Mouse (Mus musculus): Measurements from ENCODE around the gene Slc10a1. TPM values are rescaled to one million over a fixed set of nuclear protein-coding genes. Genes with fewer than 3 reads are reported as not detected.

Gene Slc10a1
- polyA plus RNA-seq, 1 experiment from 2014 or later: 0.87 TPM

- H3K4me1 ChIP-seq (ENCODE audit: control insufficient read depth, insufficient read depth, low read length): no peaks in the 10 kb centered on the region
- 1% methylated on average over 7 of the region's 7 CpGs for WGBS (ENCODE audit: insufficient replicate concordance)
- ATAC-seq (replicated peaks; ENCODE audit: insufficient number of reproducible peaks, low FRiP score, low TSS enrichment): no peak
These were observed 13.8 kb upstream of the Slc10a1 start for GRCm38 (mm10) chr12:80982326-80982725.

GRCm38 (mm10) chr12:80975939-80976671 is 7.6 kb upstream of the Slc10a1 start:
- no peak overlapping the region for H3K9ac ChIP-seq (ENCODE audit: low read depth, low read length)
- no peak for ATAC-seq (replicated peaks; ENCODE audit: insufficient number of reproducible peaks, low FRiP score, low TSS enrichment)
- H3K27ac ChIP-seq (ENCODE audit: low read depth, low read length): no peak overlapping the region
- no peak overlapping the region for H3K4me3 ChIP-seq (ENCODE audit: low read depth, low read length)
- no peaks in the 10 kb centered on the region for H3K4me1 ChIP-seq (ENCODE audit: control insufficient read depth, insufficient read depth, low read length)
- no peak overlapping the region for H3K4me2 ChIP-seq
- 82% methylated on average over 11 of the region's 11 CpGs for WGBS (ENCODE audit: insufficient replicate concordance)
- H3K36me3 ChIP-seq (ENCODE audit: control insufficient read depth, insufficient read depth, low read length): no peaks in the 10 kb centered on the region
- H3K27me3 ChIP-seq (ENCODE audit: control insufficient read depth, insufficient read depth, low read length): no peaks in the 10 kb centered on the region
- H3K9me3 ChIP-seq (replicated peaks; ENCODE audit: control insufficient read depth, low read length): no peaks in the 10 kb centered on the region

More at GRCm38 (mm10) chr12:80982326-80982725, 13.8 kb upstream of the Slc10a1 start:
- no peaks in the 10 kb centered on the region for H3K27me3 ChIP-seq (ENCODE audit: control insufficient read depth, insufficient read depth, low read length)
- no peak overlapping the region for H3K4me3 ChIP-seq (ENCODE audit: low read depth, low read length)
- H3K9ac ChIP-seq (ENCODE audit: low read depth, low read length): no peak overlapping the region
- H3K36me3 ChIP-seq (ENCODE audit: control insufficient read depth, insufficient read depth, low read length): no peaks in the 10 kb centered on the region
- H3K27ac ChIP-seq (ENCODE audit: low read depth, low read length): no peak overlapping the region
- H3K4me2 ChIP-seq: no peak overlapping the region
- no peaks in the 10 kb centered on the region for H3K9me3 ChIP-seq (replicated peaks; ENCODE audit: control insufficient read depth, low read length)

- no peaks in the 10 kb centered on the region for H3K9me3 ChIP-seq (replicated peaks; ENCODE audit: control insufficient read depth, low read length)
- no peak overlapping the region for H3K9ac ChIP-seq (ENCODE audit: low read depth, low read length)
- H3K36me3 ChIP-seq (ENCODE audit: control insufficient read depth, insufficient read depth, low read length): no peaks in the 10 kb centered on the region
- H3K27me3 ChIP-seq (ENCODE audit: control insufficient read depth, insufficient read depth, low read length): no peaks in the 10 kb centered on the region
- whole genome bisulfite sequencing (ENCODE audit: insufficient replicate concordance): 41% methylated on average over 3 of the region's 3 CpGs
- no peak overlapping the region for H3K27ac ChIP-seq (ENCODE audit: low read depth, low read length)
- no peaks in the 10 kb centered on the region for H3K4me1 ChIP-seq (ENCODE audit: control insufficient read depth, insufficient read depth, low read length)
- no peak overlapping the region for H3K4me3 ChIP-seq (ENCODE audit: low read depth, low read length)
- H3K4me2 ChIP-seq: no peak overlapping the region
- ATAC-seq (replicated peaks; ENCODE audit: insufficient number of reproducible peaks, low FRiP score, low TSS enrichment): no peak
These were observed 3.3 kb upstream of the Slc10a1 start for GRCm38 (mm10) chr12:80971756-80972155.

GRCm38 (mm10) chr12:80970181-80970705 is 1.7 kb upstream of the Slc10a1 start:
- H3K27me3 ChIP-seq (ENCODE audit: control insufficient read depth, insufficient read depth, low read length): no peaks in the 10 kb centered on the region
- 67% methylated on average over 8 of the region's 8 CpGs for WGBS (ENCODE audit: insufficient replicate concordance)
- H3K27ac ChIP-seq (ENCODE audit: low read depth, low read length): no peak overlapping the region
- H3K4me3 ChIP-seq (ENCODE audit: low read depth, low read length): no peak overlapping the region
- H3K9me3 ChIP-seq (replicated peaks; ENCODE audit: control insufficient read depth, low read length): no peaks in the 10 kb centered on the region
- no peaks in the 10 kb centered on the region for H3K36me3 ChIP-seq (ENCODE audit: control insufficient read depth, insufficient read depth, low read length)
- no peak for ATAC-seq (replicated peaks; ENCODE audit: insufficient number of reproducible peaks, low FRiP score, low TSS enrichment)
- no peak overlapping the region for H3K9ac ChIP-seq (ENCODE audit: low read depth, low read length)
- no peak overlapping the region for H3K4me2 ChIP-seq
- no peaks in the 10 kb centered on the region for H3K4me1 ChIP-seq (ENCODE audit: control insufficient read depth, insufficient read depth, low read length)

- Histone ChIP-seq H3K4me1 (ENCODE audit: control insufficient read depth, insufficient read depth, low read length) (no peaks in the 10 kb centered on the region), H3K9me3 (replicated peaks; ENCODE audit: control insufficient read depth, low read length) (no peaks in the 10 kb centered on the region), H3K4me3 (ENCODE audit: low read depth, low read length) (no peak overlapping the region), H3K4me2 (no peak overlapping the region), H3K27me3 (ENCODE audit: control insufficient read depth, insufficient read depth, low read length) (no peaks in the 10 kb centered on the region), H3K9ac (ENCODE audit: low read depth, low read length) (no peak overlapping the region), H3K36me3 (ENCODE audit: control insufficient read depth, insufficient read depth, low read length) (no peaks in the 10 kb centered on the region), H3K27ac (ENCODE audit: low read depth, low read length) (no peak overlapping the region)
- ATAC-seq (replicated peaks; ENCODE audit: insufficient number of reproducible peaks, low FRiP score, low TSS enrichment): no peak
- 86% methylated on average over 9 of the region's 9 CpGs for WGBS (ENCODE audit: insufficient replicate concordance)
These were observed 587 bp downstream of the Slc10a1 start for GRCm38 (mm10) chr12:80967918-80968317.

- Histone ChIP-seq H3K4me3 (ENCODE audit: low read depth, low read length) (no peak overlapping the region), H3K27ac (ENCODE audit: low read depth, low read length) (no peak overlapping the region), H3K9ac (ENCODE audit: low read depth, low read length) (no peak overlapping the region), H3K4me2 (no peak overlapping the region), H3K36me3 (ENCODE audit: control insufficient read depth, insufficient read depth, low read length) (no peaks in the 10 kb centered on the region), H3K4me1 (ENCODE audit: control insufficient read depth, insufficient read depth, low read length) (no peaks in the 10 kb centered on the region), H3K9me3 (replicated peaks; ENCODE audit: control insufficient read depth, low read length) (no peaks in the 10 kb centered on the region), H3K27me3 (ENCODE audit: control insufficient read depth, insufficient read depth, low read length) (no peaks in the 10 kb centered on the region)
- ATAC-seq (replicated peaks; ENCODE audit: insufficient number of reproducible peaks, low FRiP score, low TSS enrichment): no peak
- WGBS (ENCODE audit: insufficient replicate concordance): 77% methylated on average over 11 of the region's 11 CpGs
These were observed 2.3 kb downstream of the Slc10a1 start for GRCm38 (mm10) chr12:80966059-80966838.

- H3K9ac ChIP-seq (ENCODE audit: low read depth, low read length): no peak overlapping the region
- peaks cover 12% of the 10 kb centered on the region for H3K36me3 ChIP-seq (ENCODE audit: control insufficient read depth, insufficient read depth, low read length)
- no peaks in the 10 kb centered on the region for H3K9me3 ChIP-seq (replicated peaks; ENCODE audit: control insufficient read depth, low read length)
- ATAC-seq (replicated peaks; ENCODE audit: insufficient number of reproducible peaks, low FRiP score, low TSS enrichment): no peak
- H3K4me3 ChIP-seq (ENCODE audit: low read depth, low read length): no peak overlapping the region
- WGBS (ENCODE audit: insufficient replicate concordance): 82% methylated on average over 4 of the region's 4 CpGs
- no peaks in the 10 kb centered on the region for H3K27me3 ChIP-seq (ENCODE audit: control insufficient read depth, insufficient read depth, low read length)
- no peak overlapping the region for H3K4me2 ChIP-seq
- no peaks in the 10 kb centered on the region for H3K4me1 ChIP-seq (ENCODE audit: control insufficient read depth, insufficient read depth, low read length)
- H3K27ac ChIP-seq (ENCODE audit: low read depth, low read length): no peak overlapping the region
These were observed 5.9 kb downstream of the Slc10a1 start for GRCm38 (mm10) chr12:80962566-80962965.

- Histone ChIP-seq H3K4me3 (ENCODE audit: low read depth, low read length) (no peak overlapping the region), H3K27ac (ENCODE audit: low read depth, low read length) (no peak overlapping the region), H3K9ac (ENCODE audit: low read depth, low read length) (no peak overlapping the region), H3K4me1 (ENCODE audit: control insufficient read depth, insufficient read depth, low read length) (no peaks in the 10 kb centered on the region), H3K9me3 (replicated peaks; ENCODE audit: control insufficient read depth, low read length) (no peaks in the 10 kb centered on the region), H3K36me3 (ENCODE audit: control insufficient read depth, insufficient read depth, low read length) (peaks cover 38% of the 10 kb centered on the region), H3K27me3 (ENCODE audit: control insufficient read depth, insufficient read depth, low read length) (no peaks in the 10 kb centered on the region), H3K4me2 (no peak overlapping the region)
- ATAC-seq (replicated peaks; ENCODE audit: insufficient number of reproducible peaks, low FRiP score, low TSS enrichment): no peak
- WGBS (ENCODE audit: insufficient replicate concordance): 77% methylated on average over 4 of the region's 4 CpGs
These were observed 10.5 kb downstream of the Slc10a1 start for GRCm38 (mm10) chr12:80957961-80958360.

Data from heart, embryonic 11.5 days (tissue).